Mouse (Mus musculus) embryonic facial prominence, embryonic 10.5 days (tissue): ENCODE measurements at regions not wholly inside any gene's neighbourhood (a gene's known extent, or its start where the extent isn't known, plus 50 kb on each side); places are given as distances from the start of the nearest gene placed in this dataset.

Experiments
- DNase-seq: peaks from one replicate; pipeline ENCODE4 v3.0.0-alpha.2; 2017; ENCODE audit warnings: low spot score
- H3K27ac ChIP-seq: fragments of 300-500 bp; sonication (generic); replicated peaks from 2 replicates; pipeline ENCODE4 v1.5.1; 2016; ENCODE audit warnings: mild to moderate bottlenecking
- H3K27me3 ChIP-seq: fragments of 300-500 bp; sonication (generic); replicated peaks from 2 replicates; pipeline ENCODE4 v1.6.1; 2016; ENCODE audit warnings: low read depth, mild to moderate bottlenecking; ENCODE audit not compliant: poor library complexity, severe bottlenecking
- H3K36me3 ChIP-seq: fragments of 300-500 bp; sonication (generic); replicated peaks from 2 replicates; pipeline ENCODE4 v1.6.1; 2016; ENCODE audit warnings: mild to moderate bottlenecking, moderate library complexity
- H3K4me1 ChIP-seq: fragments of 300-500 bp; sonication (generic); 2 replicates; pipeline ENCODE4 v1.6.1; 2016
- H3K4me3 ChIP-seq: fragments of 300-500 bp; sonication (generic); 2 replicates; pipeline ENCODE4 v1.5.1; 2016; ENCODE audit warnings: mild to moderate bottlenecking, moderate library complexity
- H3K9me3 ChIP-seq: fragments of 300-500 bp; sonication (generic); 2 replicates; pipeline ENCODE4 v1.6.1; 2016; ENCODE audit warnings: mild to moderate bottlenecking
- WGBS: fragments of 180-500 bp; shearing (Covaris S2); methylation state at CpG from one replicate; pipeline ENCODE4 v1.1.7; 2016; 5-methylcytosine and 5-hydroxymethylcytosine counted together

DNA sequence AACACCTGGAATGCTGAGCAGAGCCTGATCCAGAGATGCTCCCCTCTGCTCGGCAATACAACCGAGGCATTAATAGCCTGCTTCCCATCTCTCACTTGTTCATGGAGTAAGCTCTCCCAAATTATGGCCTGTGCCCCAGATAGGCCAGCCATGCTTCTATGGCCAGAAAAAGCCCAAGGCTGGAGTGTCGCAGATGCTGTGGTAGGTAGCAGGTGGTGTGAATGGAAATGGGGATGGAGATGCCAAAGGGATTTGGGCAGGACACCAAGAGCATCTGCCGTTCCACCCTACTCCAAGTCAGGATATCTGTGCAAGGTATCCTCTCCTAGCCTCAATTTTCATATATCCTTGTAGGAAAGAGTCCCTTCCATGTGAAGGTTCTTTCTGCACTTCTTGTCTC, 145.2 kb upstream of the Klf12 start:
- Histone ChIP-seq H3K4me3 (no peak overlapping the region), H3K36me3 (no peaks in the 10 kb centered on the region)
- WGBS: 93% methylated on average over 4 of the region's 4 CpGs

DNA sequence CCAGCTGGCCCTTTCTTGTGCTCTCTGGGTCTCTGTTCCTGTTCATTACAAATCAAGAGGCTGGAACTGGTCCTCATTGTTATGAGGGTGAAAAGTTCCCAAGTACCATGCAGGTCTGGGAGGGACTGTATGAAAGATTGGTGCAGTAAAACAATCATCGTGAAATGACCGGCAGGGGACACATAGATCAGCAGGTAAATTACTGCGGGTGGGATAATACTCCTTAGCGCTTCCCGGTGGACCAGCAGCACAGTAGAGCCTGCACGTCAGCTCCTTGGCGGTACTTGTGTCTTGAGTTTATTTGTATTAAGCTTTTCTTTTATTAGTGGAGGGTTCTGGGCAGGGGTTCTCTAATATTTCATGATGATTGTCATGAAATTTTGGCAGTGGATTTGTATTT, 141.9 kb upstream of the Klf12 start:
- Histone ChIP-seq H3K9me3 (no peaks in the 10 kb centered on the region), H3K27ac (no peak overlapping the region), H3K27me3 (no peaks in the 10 kb centered on the region), H3K4me1 (peaks cover 3% of the 10 kb centered on the region; the same call in 1 of the 2 replicates), H3K4me3 (no peak overlapping the region), H3K36me3 (no peaks in the 10 kb centered on the region)
- DNase-seq: no peak
- 92% methylated on average over 7 of the region's 7 CpGs for WGBS

More for the DNA sequence above, 145.2 kb upstream of the Klf12 start:
- no peak for DNase-seq
- Histone ChIP-seq H3K27me3 (no peaks in the 10 kb centered on the region), H3K9me3 (no peaks in the 10 kb centered on the region), H3K4me1 (no peaks in the 10 kb centered on the region), H3K27ac (no peak overlapping the region)

DNA sequence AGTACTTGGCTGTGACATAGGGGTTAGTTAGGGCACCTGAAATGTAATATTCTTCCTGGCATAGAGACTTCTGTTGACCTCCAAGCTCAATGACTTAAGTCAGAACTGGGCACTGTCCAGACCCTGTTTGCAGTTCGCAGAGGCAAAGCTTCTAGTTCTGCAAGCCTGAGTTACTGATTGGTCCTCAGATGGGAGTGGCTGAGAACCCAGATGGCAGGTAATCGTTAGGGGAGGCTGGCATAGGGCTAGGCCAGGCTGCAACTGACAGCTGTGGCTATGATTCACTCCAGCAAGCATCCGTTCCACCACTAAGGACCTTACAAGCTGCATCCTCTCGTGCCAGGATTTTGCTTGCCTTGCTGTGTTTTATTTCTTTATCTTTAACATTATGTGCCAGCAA, 139.3 kb upstream of the Klf12 start:
- Histone ChIP-seq H3K27me3 (no peaks in the 10 kb centered on the region), H3K9me3 (no peaks in the 10 kb centered on the region), H3K4me1 (peaks cover 3% of the 10 kb centered on the region; the same call in 1 of the 2 replicates), H3K27ac (no peak overlapping the region), H3K36me3 (no peaks in the 10 kb centered on the region), H3K4me3 (no peak overlapping the region)
- no peak for DNase-seq
- WGBS: 69% methylated on average over 4 of the region's 4 CpGs

DNA sequence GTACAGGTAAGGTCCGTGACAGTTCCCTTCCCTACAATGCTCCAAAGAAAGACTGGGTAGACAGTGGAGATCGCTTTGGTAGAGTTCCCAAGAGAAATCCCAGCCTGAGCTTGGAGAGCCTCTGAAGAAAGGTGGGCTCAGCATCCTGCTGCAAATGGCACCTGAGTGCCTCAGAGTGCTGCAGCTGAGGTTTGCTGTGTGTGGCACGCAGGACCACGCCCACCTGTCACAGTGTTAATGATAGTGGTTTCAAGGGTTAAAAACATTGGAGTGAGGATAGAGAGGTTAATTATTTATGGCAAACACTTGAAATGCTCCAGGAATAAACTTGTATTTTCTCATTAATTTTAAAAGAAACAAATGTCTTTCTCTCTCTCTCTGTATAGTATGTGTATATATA, 137.2 kb upstream of the Klf12 start:
- 91% methylated on average over 4 of the region's 4 CpGs for WGBS
- H3K36me3 ChIP-seq: no peaks in the 10 kb centered on the region
- H3K9me3 ChIP-seq: no peaks in the 10 kb centered on the region
- H3K27ac ChIP-seq: no peak overlapping the region
- no peak for DNase-seq
- no peaks in the 10 kb centered on the region for H3K27me3 ChIP-seq
- no peak overlapping the region for H3K4me3 ChIP-seq
- peaks cover 3% of the 10 kb centered on the region; the same call in 1 of the 2 replicates for H3K4me1 ChIP-seq

DNA sequence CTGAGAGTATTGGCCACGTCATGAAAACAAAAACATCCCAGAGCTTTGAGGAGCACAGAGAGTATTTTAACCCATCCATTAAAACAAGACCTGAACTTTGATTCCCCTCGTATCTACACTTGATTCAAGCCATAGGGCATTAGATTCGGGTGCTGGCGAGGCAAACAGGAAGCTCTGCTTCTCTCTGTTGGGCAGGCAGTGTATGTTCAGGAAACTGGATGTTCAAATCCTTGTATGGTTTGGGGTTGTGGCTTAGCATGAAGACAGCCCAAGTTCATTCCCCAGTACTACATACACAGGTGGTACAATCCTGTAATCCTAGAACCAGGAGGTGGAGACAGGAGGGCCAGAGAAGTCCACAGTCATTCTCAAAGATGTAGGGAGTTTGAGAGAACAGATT, 130.6 kb upstream of the Klf12 start:
- H3K4me3 ChIP-seq: no peak overlapping the region
- H3K27ac ChIP-seq: no peak overlapping the region
- no peak for DNase-seq
- H3K36me3 ChIP-seq: no peaks in the 10 kb centered on the region
- 68% methylated on average over 4 of the region's 4 CpGs for WGBS
- no peaks in the 10 kb centered on the region for H3K27me3 ChIP-seq
- peaks cover 3% of the 10 kb centered on the region; the same call in 1 of the 2 replicates for H3K4me1 ChIP-seq
- no peaks in the 10 kb centered on the region for H3K9me3 ChIP-seq

DNA sequence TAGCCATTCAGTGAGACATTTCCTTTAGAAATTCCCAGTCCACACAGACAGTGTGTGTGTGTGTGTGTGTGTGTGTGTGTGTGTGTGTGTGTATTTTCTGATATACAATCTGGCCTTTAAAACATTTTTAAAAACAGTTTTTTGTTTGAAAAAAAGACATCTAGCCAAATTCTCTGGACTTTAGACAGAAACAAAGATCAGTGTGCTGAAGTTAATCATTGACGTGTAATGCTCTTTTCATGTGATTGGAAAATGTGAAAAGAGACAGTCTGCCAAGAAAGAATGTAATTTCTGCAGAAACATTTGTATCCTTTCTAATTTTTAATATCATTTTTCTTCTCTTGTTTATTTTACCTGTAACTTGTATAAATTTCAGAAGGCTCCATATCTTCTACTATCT, 127.7 kb upstream of the Klf12 start:
- no peak for DNase-seq
- Histone ChIP-seq H3K4me1 (peaks cover 3% of the 10 kb centered on the region; the same call in 1 of the 2 replicates), H3K36me3 (no peaks in the 10 kb centered on the region), H3K27me3 (no peaks in the 10 kb centered on the region), H3K4me3 (no peak overlapping the region), H3K9me3 (no peaks in the 10 kb centered on the region), H3K27ac (no peak overlapping the region)
- 97% methylated on average over 1 of the region's 1 CpGs for WGBS

DNA sequence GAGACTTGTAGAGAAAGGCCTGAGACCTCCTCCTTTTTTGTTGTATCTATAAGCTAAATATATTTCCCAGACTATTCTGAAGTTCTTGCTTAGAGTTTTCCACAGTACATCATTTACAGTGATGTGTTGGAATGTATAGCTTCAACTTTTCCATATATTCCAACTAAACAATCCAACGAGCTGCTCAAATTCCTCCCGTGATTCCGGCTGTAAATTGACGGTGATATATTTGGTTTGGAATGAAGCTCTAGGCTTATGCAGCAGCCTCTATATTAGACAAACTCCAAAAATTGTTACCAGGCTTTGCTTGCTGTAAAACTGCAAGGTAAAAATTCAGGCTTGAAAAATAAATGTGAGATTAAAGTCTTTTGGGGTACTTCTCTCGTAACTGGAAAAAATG, 112.7 kb upstream of the Klf12 start:
- WGBS: 89% methylated on average over 5 of the region's 5 CpGs
- no peak for DNase-seq

DNA sequence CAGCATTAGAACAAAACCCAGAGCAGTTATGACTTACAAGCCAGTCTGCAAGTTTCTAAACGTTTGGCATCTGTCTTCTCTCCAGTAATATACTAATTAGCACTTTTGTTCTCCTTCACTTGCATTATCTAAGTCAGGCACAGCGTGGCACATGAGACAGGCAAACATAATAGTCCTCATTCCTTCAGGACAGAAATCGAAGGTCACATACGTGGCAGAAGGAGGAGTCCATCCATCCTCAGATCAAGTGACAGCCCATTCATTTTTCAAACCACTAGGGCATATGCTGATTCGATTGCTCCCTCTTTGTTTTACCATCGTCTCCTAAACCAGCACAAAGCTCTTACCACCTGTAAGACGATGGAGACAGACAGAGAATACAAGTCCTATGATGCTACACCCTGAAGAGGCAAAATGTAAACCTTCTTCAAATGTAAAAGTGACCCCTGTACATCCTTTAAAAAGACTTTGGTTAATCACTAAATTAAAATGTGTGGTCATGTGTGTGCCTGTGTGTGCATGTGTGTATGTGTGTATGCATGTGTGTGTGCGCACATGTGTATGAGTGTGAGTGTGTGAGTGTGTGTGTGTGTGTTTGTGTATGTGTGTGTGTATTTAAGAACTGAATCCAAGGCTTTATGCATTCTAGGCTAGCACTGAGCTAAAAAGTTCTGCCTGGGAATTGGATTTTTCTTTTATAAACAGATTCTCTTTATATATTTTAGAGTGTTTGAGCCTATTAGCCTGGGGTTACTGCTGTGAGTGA, 90.9 kb upstream of the Klf12 start:
- no peak for DNase-seq
- WGBS: 38% methylated on average over 8 of the region's 8 CpGs
- H3K27me3 ChIP-seq: no peaks in the 10 kb centered on the region
- H3K4me1 ChIP-seq: peaks cover 18% of the 10 kb centered on the region
- H3K9me3 ChIP-seq: no peaks in the 10 kb centered on the region
- H3K36me3 ChIP-seq: no peaks in the 10 kb centered on the region
- H3K4me3 ChIP-seq: peak overlapping the region; percentile 23; the same call in 1 of the 2 replicates
- peak overlapping the region; percentile 70 for H3K27ac ChIP-seq

More for the DNA sequence above, 112.7 kb upstream of the Klf12 start:
- Histone ChIP-seq H3K4me3 (no peak overlapping the region), H3K36me3 (no peaks in the 10 kb centered on the region), H3K27ac (no peak overlapping the region), H3K9me3 (no peaks in the 10 kb centered on the region), H3K27me3 (no peaks in the 10 kb centered on the region), H3K4me1 (no peaks in the 10 kb centered on the region)

DNA sequence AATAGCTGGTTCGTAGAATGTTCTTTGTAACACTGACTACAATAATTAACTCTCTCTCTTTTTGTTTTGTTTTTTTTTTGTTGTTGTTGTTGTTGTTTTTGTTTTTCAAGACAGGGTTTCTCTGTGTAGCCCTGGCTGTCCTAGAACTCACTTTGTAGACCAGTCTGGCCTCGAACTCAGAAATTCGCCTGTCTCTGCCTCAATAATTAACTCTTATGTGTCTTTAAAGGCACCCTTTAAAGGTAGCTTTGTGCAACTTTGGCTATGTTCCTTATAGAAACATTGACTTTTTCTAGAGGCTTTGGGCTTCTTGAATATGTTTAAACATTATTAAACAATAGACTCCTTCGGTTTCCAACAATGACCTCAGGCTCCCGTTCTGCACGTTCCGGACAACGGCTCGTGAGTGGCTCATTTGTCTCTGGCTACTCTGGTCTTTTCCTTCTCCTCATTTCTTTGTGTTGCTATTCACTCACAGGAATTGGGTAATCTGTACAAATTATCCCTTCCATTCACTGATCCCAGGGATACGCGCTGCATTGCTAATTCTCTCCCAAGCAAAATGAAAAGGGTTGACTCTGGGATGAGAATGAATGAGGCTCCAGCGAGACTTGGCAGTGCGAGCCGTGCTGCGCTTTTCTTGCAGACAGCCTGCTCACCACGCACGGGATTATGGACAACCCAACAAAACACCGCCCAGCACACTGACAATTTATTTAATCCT, 90.2 kb upstream of the Klf12 start:
- Histone ChIP-seq H3K27ac (peak overlapping the region; percentile 66), H3K9me3 (no peaks in the 10 kb centered on the region), H3K36me3 (no peaks in the 10 kb centered on the region), H3K4me1 (peaks cover 18% of the 10 kb centered on the region), H3K4me3 (peak overlapping the region; percentile 23; the same call in 1 of the 2 replicates), H3K27me3 (no peaks in the 10 kb centered on the region)
- peak; percentile 33 for DNase-seq
- WGBS: 60% methylated on average over 18 of the region's 18 CpGs

DNA sequence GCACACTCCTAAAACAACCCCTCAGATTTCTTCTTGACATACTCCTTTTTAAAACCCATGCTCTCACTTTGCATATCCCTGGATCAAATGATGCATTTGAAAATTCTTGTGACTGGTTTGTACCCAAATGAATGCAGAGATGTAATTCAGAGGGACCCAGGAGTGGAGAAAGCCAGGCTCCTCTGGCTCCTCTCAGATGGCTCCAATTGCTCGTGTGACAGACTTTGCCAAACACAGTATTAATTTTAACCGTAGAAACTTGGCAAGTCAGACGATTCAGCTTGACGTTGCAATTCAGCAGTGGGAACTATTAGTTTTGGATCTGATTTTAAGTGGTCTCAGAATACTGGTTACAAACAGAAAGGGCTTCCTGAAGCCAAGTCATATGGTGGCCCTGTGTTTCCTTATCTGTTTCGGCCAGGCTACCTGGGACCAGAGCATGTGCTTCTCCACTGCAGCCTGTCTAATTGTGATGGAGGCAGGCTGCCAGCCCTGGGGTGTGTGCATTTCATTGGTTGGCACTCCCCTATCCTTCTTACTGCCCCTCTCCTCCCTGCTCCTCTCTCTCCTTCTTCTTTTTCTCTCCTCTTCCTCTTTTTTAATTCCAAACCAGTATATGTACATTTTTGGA, 81.9 kb upstream of the Klf12 start:
- no peak for DNase-seq
- WGBS: 85% methylated on average over 5 of the region's 5 CpGs

DNA sequence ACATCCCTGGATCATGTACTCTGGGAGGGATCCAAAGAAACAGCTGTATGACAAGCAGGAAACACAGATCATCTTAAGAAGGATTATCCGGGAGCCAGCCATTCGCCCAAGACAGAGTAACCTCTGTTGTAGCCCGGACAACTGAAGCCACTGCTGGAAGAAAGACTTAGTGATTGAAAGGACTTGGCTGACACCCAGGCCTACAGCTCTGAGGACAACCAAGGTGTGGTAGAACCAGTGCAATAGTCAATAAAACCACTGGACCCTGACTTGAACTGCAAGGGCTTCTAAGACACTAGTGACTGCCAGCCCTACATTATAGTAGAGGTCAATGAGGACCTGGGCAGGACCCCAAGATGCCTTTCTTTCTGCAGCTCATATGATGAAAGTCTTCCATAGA, 78.3 kb upstream of the Klf12 start:
- no peaks in the 10 kb centered on the region for H3K9me3 ChIP-seq
- H3K27ac ChIP-seq: peak overlapping the region; percentile 57
- WGBS: 53% methylated on average over 3 of the region's 3 CpGs
- no peak for DNase-seq
- no peaks in the 10 kb centered on the region for H3K27me3 ChIP-seq
- H3K36me3 ChIP-seq: no peaks in the 10 kb centered on the region
- H3K4me1 ChIP-seq: peaks cover 38% of the 10 kb centered on the region
- no peak overlapping the region for H3K4me3 ChIP-seq

More for the DNA sequence above, 81.9 kb upstream of the Klf12 start:
- no peaks in the 10 kb centered on the region for H3K36me3 ChIP-seq
- no peak overlapping the region for H3K27ac ChIP-seq
- no peaks in the 10 kb centered on the region for H3K9me3 ChIP-seq
- H3K4me1 ChIP-seq: peaks cover 26% of the 10 kb centered on the region
- H3K4me3 ChIP-seq: no peak overlapping the region
- H3K27me3 ChIP-seq: no peaks in the 10 kb centered on the region

DNA sequence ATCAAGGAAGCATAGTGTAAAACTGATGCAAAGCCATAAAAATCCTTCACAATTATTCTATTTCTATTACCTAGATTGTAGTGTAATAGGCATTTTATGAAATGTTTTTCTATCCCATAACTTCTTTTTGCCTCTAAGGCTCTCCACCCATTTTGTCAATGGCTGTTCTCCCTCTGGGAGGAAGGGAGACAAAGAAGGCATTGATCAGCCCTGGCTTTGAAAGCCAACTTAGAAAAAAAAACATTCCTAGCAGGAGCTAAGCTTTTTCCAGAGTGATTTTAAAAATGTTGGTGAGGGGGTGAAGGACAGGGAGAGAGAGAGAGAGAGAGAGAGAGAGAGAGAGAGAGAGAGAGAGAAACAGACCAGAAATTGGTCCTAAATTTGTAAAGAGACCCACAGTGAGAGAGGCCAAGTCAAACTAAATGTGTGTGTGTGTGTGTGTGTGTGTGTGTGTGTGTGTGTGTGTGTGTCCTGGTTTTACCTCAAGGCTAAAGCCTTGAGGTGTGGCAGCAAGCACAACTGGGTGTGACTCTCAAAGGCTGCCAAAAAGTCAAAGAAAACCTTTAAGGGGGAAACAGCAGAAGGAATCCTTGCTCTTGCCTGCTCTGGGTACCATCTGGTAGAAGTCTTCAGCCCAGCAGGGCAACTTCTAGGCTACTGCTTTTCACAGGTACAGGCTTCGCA, 77.0 kb upstream of the Klf12 start:
- H3K27me3 ChIP-seq: no peaks in the 10 kb centered on the region
- H3K36me3 ChIP-seq: no peaks in the 10 kb centered on the region
- no peaks in the 10 kb centered on the region for H3K9me3 ChIP-seq
- DNase-seq: peak; percentile 30
- peak overlapping the region; percentile 78 for H3K27ac ChIP-seq
- peaks cover 45% of the 10 kb centered on the region for H3K4me1 ChIP-seq
- H3K4me3 ChIP-seq: no peak overlapping the region
- 76% methylated on average over 1 of the region's 1 CpGs for WGBS
